Comparison of ENCODE assay signal across 8 mouse cellular contexts in genomic region chr1:155048947-155049346, GRCm38 (mm10). TPM values are rescaled to one million over a fixed set of nuclear protein-coding genes. Genes with fewer than 3 reads are reported as not detected.
DNase-seq lines count a peak whose midpoint lies in the region; ATAC-seq and TF ChIP-seq lines count a peak whose summit lies in the region.

No protein-coding gene starts in this region.

- 5% methylated on average over 5 of the region's 5 CpGs for WGBS in forebrain, embryonic 15.5 days
- WGBS in lung, adult 2 months = 5% methylated on average over 5 of the region's 5 CpGs

- peak; percentile 92 for DNase-seq in cerebellum, adult 11 months
- DNase-seq in heart, postnatal 36 days = peak; percentile 93 to 99
- DNase-seq in layer of hippocampus, adult 18-20 months (ENCODE audit: low spot score in 2 of 2) = peak; percentile 81 to 96
- peak; percentile 94 for DNase-seq in lung, adult 2 months
- peak; percentile 77 to 82 for DNase-seq in thymus, adult 18-20 months

- peaks cover 43% of the 10 kb centered on the region for H3K4me1 ChIP-seq in E14TG2a.4 (replicated peaks; ENCODE audit: low read depth, low read length)
- H3K4me1 ChIP-seq in forebrain, embryonic 15.5 days = peaks cover 35% of the 10 kb centered on the region
- peaks cover 21% of the 10 kb centered on the region for H3K4me1 ChIP-seq in lung, adult 2 months (ENCODE audit: control insufficient read depth, insufficient read depth, low read length)

- no peak overlapping the region for H3K4me2 ChIP-seq in forebrain, embryonic 15.5 days (replicated peaks)

- intact Hi-C loops in heart, postnatal 36 days (cut with DNase I) = loop anchor here (1.0 to 2.0 kb wide), 6 partner anchors 22 to 232 kb away; partner anchors contain the start of gene Ier5

- TF ChIP-seq POLR2A in lung, adult 2 months (IDR thresholded peaks at IDR 0.05; ENCODE audit: borderline replicate concordance, extremely low read depth, low read depth, low read length) = no peak

- peak; percentile 87 for ATAC-seq in forebrain, embryonic 15.5 days (replicated peaks)
- peak; percentile 74 for ATAC-seq in neutrophil, adult 5-6 weeks (ENCODE audit: extremely low read depth, insufficient number of reproducible peaks, low FRiP score, poor library complexity, severe bottlenecking)

- H3K9ac ChIP-seq in forebrain, embryonic 15.5 days (replicated peaks) = no peak overlapping the region

- TF ChIP-seq CTCF in E14TG2a.4 (conservative IDR thresholded peaks at IDR 0.05; ENCODE audit: low read length) = peak; percentile 86
- TF ChIP-seq CTCF in lung, adult 2 months (IDR thresholded peaks at IDR 0.05; ENCODE audit: insufficient read depth, low read length) = peak; percentile 98

- peaks cover under 1% of the 10 kb centered on the region; the same call in 1 of the 2 replicates for H3K9me3 ChIP-seq in E14TG2a.4 (ENCODE audit: low read length)
- H3K9me3 ChIP-seq in forebrain, embryonic 15.5 days = no peaks in the 10 kb centered on the region

- H3K36me3 ChIP-seq in E14TG2a.4 (ENCODE audit: insufficient read depth, low read length) = no peaks in the 10 kb centered on the region
- no peaks in the 10 kb centered on the region for H3K36me3 ChIP-seq in forebrain, embryonic 15.5 days

- no peak overlapping the region for H3K4me3 ChIP-seq in E14TG2a.4 (replicated peaks; ENCODE audit: low read length)
- no peak overlapping the region for H3K4me3 ChIP-seq in forebrain, embryonic 15.5 days
- H3K4me3 ChIP-seq in lung, adult 2 months (replicated peaks; ENCODE audit: extremely low read depth, low read depth, low read length) = no peak overlapping the region

- 0 out of 2 replicates have a peak, but pooled peaks cover 6% of the 10 kb centered on the region for H3K27me3 ChIP-seq in E14TG2a.4 (ENCODE audit: insufficient read depth, low read length)
- no peaks in the 10 kb centered on the region for H3K27me3 ChIP-seq in forebrain, embryonic 15.5 days

- H3K27ac ChIP-seq in forebrain, embryonic 15.5 days (replicated peaks) = 0 out of 2 replicates have a peak overlapping the region, but pooled peaks have one; percentile 33

RNA-seq across cellular contexts. Expression of gene Ier5, which starts 50.5 kb away (rescaled TPM):
- polyA plus RNA-seq in forebrain, embryonic 15.5 days (2015; fragmentation: Nextera tagmentation; extraction: Ambion mirVana) = 19.8 and 21.5 TPM in 2 replicates
- 10 to 100 TPM; 13.2 to 15.5 TPM for total RNA-seq in heart, postnatal 36 days (2021)
- 10 to 100 TPM; 32.3 to 36.2 TPM for total RNA-seq in layer of hippocampus, adult 18-20 months (2021)
- polyA plus RNA-seq in lung, adult 2 months (2012; rRNA removed) = 38.1 and 42.8 TPM in 2 replicates
- total RNA-seq in neutrophil, adult 5-6 weeks (2017) = 273 and 288 TPM in 2 replicates
